Mouse (Mus musculus): ENCODE data around the gene Ankrd50. TPM values are rescaled to one million over a fixed set of nuclear protein-coding genes. Genes with fewer than 3 reads are reported as not detected.

Gene Ankrd50
- polyA plus RNA-seq, 1 experiment from 2014 or later = 23.1 TPM

- 75% methylated on average over 5 of the region's 5 CpGs for WGBS
- Histone ChIP-seq H3K36me3 (peaks cover 71% of the 10 kb centered on the region), H3K4me1 (no peaks in the 10 kb centered on the region), H3K9me3 (no peaks in the 10 kb centered on the region), H3K4me3 (no peak overlapping the region), H3K27ac (no peak overlapping the region), H3K27me3 (ENCODE audit: insufficient read depth, poor library complexity, severe bottlenecking) (no peaks in the 10 kb centered on the region)
- DNase-seq (ENCODE audit: low spot score) = no peak
Observed at GRCm38 (mm10) chr3:38459507-38460249, 25.0 kb downstream of the Ankrd50 start.

- Histone ChIP-seq H3K9me3 (no peaks in the 10 kb centered on the region), H3K27ac (no peak overlapping the region), H3K4me1 (no peaks in the 10 kb centered on the region), H3K36me3 (peaks cover 86% of the 10 kb centered on the region), H3K4me3 (no peak overlapping the region), H3K27me3 (ENCODE audit: insufficient read depth, poor library complexity, severe bottlenecking) (no peaks in the 10 kb centered on the region)
- 94% methylated on average over 14 of the region's 14 CpGs for WGBS
- DNase-seq (ENCODE audit: low spot score) = no peak
Observed at GRCm38 (mm10) chr3:38457041-38457440, 27.6 kb downstream of the Ankrd50 start.

GRCm38 (mm10) chr3:38452199-38452598 is 32.4 kb downstream of the Ankrd50 start:
- no peak for DNase-seq (ENCODE audit: low spot score)
- 80% methylated on average over 9 of the region's 9 CpGs for WGBS
- peaks cover 69% of the 10 kb centered on the region for H3K36me3 ChIP-seq

GRCm38 (mm10) chr3:38446586-38446985 is 38.1 kb downstream of the Ankrd50 start:
- DNase-seq (ENCODE audit: low spot score) = no peak
- peaks cover 10% of the 10 kb centered on the region; the same call in 1 of the 2 replicates for H3K4me1 ChIP-seq
- H3K27ac ChIP-seq = no peak overlapping the region
- WGBS = 81% methylated on average over 9 of the region's 9 CpGs
- peaks cover 14% of the 10 kb centered on the region for H3K36me3 ChIP-seq
- H3K27me3 ChIP-seq (ENCODE audit: insufficient read depth, poor library complexity, severe bottlenecking) = no peaks in the 10 kb centered on the region
- H3K9me3 ChIP-seq = no peaks in the 10 kb centered on the region
- H3K4me3 ChIP-seq = no peak overlapping the region

More at GRCm38 (mm10) chr3:38452199-38452598, 32.4 kb downstream of the Ankrd50 start:
- H3K27me3 ChIP-seq (ENCODE audit: insufficient read depth, poor library complexity, severe bottlenecking) = no peaks in the 10 kb centered on the region
- no peak overlapping the region for H3K27ac ChIP-seq
- no peak overlapping the region for H3K4me3 ChIP-seq
- peaks cover 3% of the 10 kb centered on the region; the same call in 1 of the 2 replicates for H3K4me1 ChIP-seq
- no peaks in the 10 kb centered on the region for H3K9me3 ChIP-seq

GRCm38 (mm10) chr3:38443875-38444274 is 40.8 kb downstream of the Ankrd50 start:
- Histone ChIP-seq H3K27ac (no peak overlapping the region), H3K4me1 (peaks cover 10% of the 10 kb centered on the region; the same call in 1 of the 2 replicates), H3K4me3 (no peak overlapping the region), H3K36me3 (0 out of 2 replicates have a peak, but pooled peaks cover 3% of the 10 kb centered on the region), H3K27me3 (ENCODE audit: insufficient read depth, poor library complexity, severe bottlenecking) (peaks cover 5% of the 10 kb centered on the region; the same call in 1 of the 2 replicates), H3K9me3 (no peaks in the 10 kb centered on the region)
- WGBS = 37% methylated on average over 4 of the region's 4 CpGs
- no peak for DNase-seq (ENCODE audit: low spot score)

GRCm38 (mm10) chr3:38440564-38440991 is 44.1 kb downstream of the Ankrd50 start:
- WGBS = 80% methylated on average over 7 of the region's 7 CpGs
- Histone ChIP-seq H3K4me3 (no peak overlapping the region), H3K9me3 (no peaks in the 10 kb centered on the region), H3K36me3 (no peaks in the 10 kb centered on the region), H3K27ac (no peak overlapping the region), H3K4me1 (0 out of 2 replicates have a peak, but pooled peaks cover 7% of the 10 kb centered on the region), H3K27me3 (ENCODE audit: insufficient read depth, poor library complexity, severe bottlenecking) (peaks cover 6% of the 10 kb centered on the region; the same call in 1 of the 2 replicates)
- no peak for DNase-seq (ENCODE audit: low spot score)

- Histone ChIP-seq H3K9me3 (no peaks in the 10 kb centered on the region), H3K4me1 (peaks cover 7% of the 10 kb centered on the region), H3K4me3 (no peak overlapping the region), H3K27me3 (ENCODE audit: insufficient read depth, poor library complexity, severe bottlenecking) (peaks cover 6% of the 10 kb centered on the region; the same call in 1 of the 2 replicates), H3K27ac (no peak overlapping the region), H3K36me3 (no peaks in the 10 kb centered on the region)
- no peak for DNase-seq (ENCODE audit: low spot score)
- 92% methylated on average over 3 of the region's 3 CpGs for whole genome bisulfite sequencing
Observed at GRCm38 (mm10) chr3:38436596-38436995, 48.0 kb downstream of the Ankrd50 start.

- Histone ChIP-seq H3K36me3 (no peaks in the 10 kb centered on the region), H3K9me3 (no peaks in the 10 kb centered on the region), H3K4me1 (peaks cover 7% of the 10 kb centered on the region), H3K27ac (no peak overlapping the region), H3K27me3 (ENCODE audit: insufficient read depth, poor library complexity, severe bottlenecking) (peaks cover 6% of the 10 kb centered on the region; the same call in 1 of the 2 replicates), H3K4me3 (no peak overlapping the region)
- DNase-seq (ENCODE audit: low spot score) = no peak
- 80% methylated on average over 6 of the region's 6 CpGs for WGBS
Observed at GRCm38 (mm10) chr3:38435828-38436227, 48.8 kb downstream of the Ankrd50 start.

GRCm38 (mm10) chr3:38434486-38434885 is 50.2 kb downstream of the Ankrd50 start:
- Histone ChIP-seq H3K9me3 (no peaks in the 10 kb centered on the region), H3K4me1 (peaks cover 7% of the 10 kb centered on the region), H3K27me3 (ENCODE audit: insufficient read depth, poor library complexity, severe bottlenecking) (peaks cover 6% of the 10 kb centered on the region; the same call in 1 of the 2 replicates), H3K4me3 (no peak overlapping the region), H3K27ac (no peak overlapping the region; the same call in 1 of the 2 replicates), H3K36me3 (no peaks in the 10 kb centered on the region)
- WGBS = 84% methylated on average over 2 of the region's 2 CpGs
- DNase-seq (ENCODE audit: low spot score) = no peak

GRCm38 (mm10) chr3:38433495-38434464 is 50.9 kb downstream of the Ankrd50 start:
- H3K36me3 ChIP-seq = no peaks in the 10 kb centered on the region
- peaks cover 7% of the 10 kb centered on the region for H3K4me1 ChIP-seq
- H3K27me3 ChIP-seq (ENCODE audit: insufficient read depth, poor library complexity, severe bottlenecking) = no peaks in the 10 kb centered on the region
- H3K4me3 ChIP-seq = no peak overlapping the region
- 14% methylated on average over 11 of the region's 11 CpGs for WGBS
- no peak for DNase-seq (ENCODE audit: low spot score)
- H3K9me3 ChIP-seq = no peaks in the 10 kb centered on the region
- peak overlapping the region; percentile 36 for H3K27ac ChIP-seq

GRCm38 (mm10) chr3:38431461-38431860 is 53.2 kb downstream of the Ankrd50 start:
- Histone ChIP-seq H3K9me3 (no peaks in the 10 kb centered on the region), H3K27ac (no peak overlapping the region), H3K27me3 (ENCODE audit: insufficient read depth, poor library complexity, severe bottlenecking) (no peaks in the 10 kb centered on the region), H3K36me3 (no peaks in the 10 kb centered on the region), H3K4me3 (no peak overlapping the region), H3K4me1 (peaks cover 15% of the 10 kb centered on the region)
- no peak for DNase-seq (ENCODE audit: low spot score)
- 83% methylated on average over 5 of the region's 5 CpGs for WGBS

GRCm38 (mm10) chr3:38431042-38431441 is 53.6 kb downstream of the Ankrd50 start:
- Histone ChIP-seq H3K4me3 (no peak overlapping the region), H3K27ac (no peak overlapping the region), H3K4me1 (peaks cover 15% of the 10 kb centered on the region), H3K9me3 (no peaks in the 10 kb centered on the region), H3K36me3 (no peaks in the 10 kb centered on the region), H3K27me3 (ENCODE audit: insufficient read depth, poor library complexity, severe bottlenecking) (no peaks in the 10 kb centered on the region)
- DNase-seq (ENCODE audit: low spot score) = no peak
- WGBS = 76% methylated on average over 6 of the region's 6 CpGs

Measured in heart, embryonic 10.5 days (tissue).